Mouse (Mus musculus) olfactory bulb, adult 2 months (tissue): ENCODE measurements around the gene Ttc28. TPM values are rescaled to one million over a fixed set of nuclear protein-coding genes. Genes with fewer than 3 reads are reported as not detected.
A peak's percentile ranks its signal among the peaks of the same experiment; 100 is the strongest.

Experiments
- H3K27ac ChIP-seq: fragments of 200-500 bp; 2 replicates; pipeline ENCODE4 v1.5.1; 2012; ENCODE audit warnings: low read depth, low read length; ENCODE audit not compliant: insufficient read depth
- H3K4me1 ChIP-seq: fragments of 200-500 bp; 2 replicates; pipeline ENCODE4 v1.6.1; 2012; ENCODE audit warnings: low read length; ENCODE audit not compliant: control insufficient read depth, insufficient read depth
- H3K4me3 ChIP-seq: fragments of 200-500 bp; 2 replicates; pipeline ENCODE4 v1.5.1; 2012; ENCODE audit warnings: mild to moderate bottlenecking, low read depth, low read length, moderate library complexity; ENCODE audit not compliant: insufficient read depth
- CTCF ChIP-seq: fragments of 200-500 bp; IDR thresholded peaks from 2 replicates; pipeline ENCODE4 v1.5.1; 2012; ENCODE audit warnings: low read depth, mild to moderate bottlenecking, low read length, moderate library complexity; ENCODE audit not compliant: insufficient read depth
- POLR2A ChIP-seq: fragments of 200-500 bp; IDR thresholded peaks from 2 replicates; pipeline ENCODE4 v1.6.1; 2012; ENCODE audit warnings: mild to moderate bottlenecking, low read depth, low read length, moderate library complexity; ENCODE audit not compliant: insufficient read depth
- WGBS: fragments of 180-500 bp; shearing (Covaris S2); methylation state at CpG from one replicate; pipeline ENCODE4 v1.1.7; 2018; 5-methylcytosine and 5-hydroxymethylcytosine counted together
- polyA plus RNA-seq: library from polyadenylated mRNA; stranded (reverse); fragments of >200 nt; gene quantifications from 2 replicates; pipeline ENCODE4 v1.2.4, GENCODE M21; 2012; ENCODE audit warnings: low replicate concordance; ENCODE audit not compliant: missing spikeins, insufficient read depth, insufficient read length

Gene Ttc28
- polyA plus RNA-seq, 1 experiment, result not detected

GRCm38 (mm10) chr5:111261733-111262573 is 382.4 kb downstream of the Ttc28 start:
- no peak overlapping the region for H3K4me3 ChIP-seq
- TF ChIP-seq CTCF, result no peak
- no peak for TF ChIP-seq POLR2A
- peak overlapping the region; percentile 80 for H3K27ac ChIP-seq
- peaks cover 34% of the 10 kb centered on the region for H3K4me1 ChIP-seq
- WGBS, result 49% methylated on average over 13 of the region's 13 CpGs

- Histone ChIP-seq H3K27ac (peak overlapping the region; percentile 80), H3K4me1 (peaks cover 34% of the 10 kb centered on the region), H3K4me3 (no peak overlapping the region)
- 13% methylated on average over 11 of the region's 11 CpGs for WGBS
- no peak for TF ChIP-seq CTCF
Measured at GRCm38 (mm10) chr5:111262574-111263239, 383.1 kb downstream of the Ttc28 start.

- TF ChIP-seq POLR2A (no peak), CTCF (no peak)
- Histone ChIP-seq H3K4me3 (no peak overlapping the region), H3K27ac (peak overlapping the region; percentile 42), H3K4me1 (peaks cover 34% of the 10 kb centered on the region)
- WGBS, result 16% methylated on average over 5 of the region's 5 CpGs
Measured at GRCm38 (mm10) chr5:111263370-111263769, 383.8 kb downstream of the Ttc28 start.

- TF ChIP-seq POLR2A, result no peak
- no peak for TF ChIP-seq CTCF
- WGBS, result 71% methylated on average over 7 of the region's 7 CpGs
- Histone ChIP-seq H3K27ac (0 out of 2 replicates have a peak overlapping the region, but pooled peaks have one; percentile 6), H3K4me3 (no peak overlapping the region), H3K4me1 (peaks cover 39% of the 10 kb centered on the region)
Measured at GRCm38 (mm10) chr5:111264488-111264887, 384.9 kb downstream of the Ttc28 start.

GRCm38 (mm10) chr5:111266658-111267057 is 387.1 kb downstream of the Ttc28 start:
- no peak overlapping the region for H3K27ac ChIP-seq
- peaks cover 36% of the 10 kb centered on the region for H3K4me1 ChIP-seq
- no peak for TF ChIP-seq CTCF
- no peak for TF ChIP-seq POLR2A
- 94% methylated on average over 5 of the region's 5 CpGs for WGBS
- no peak overlapping the region for H3K4me3 ChIP-seq

GRCm38 (mm10) chr5:111267100-111267499 is 387.5 kb downstream of the Ttc28 start:
- H3K4me1 ChIP-seq, result peaks cover 32% of the 10 kb centered on the region
- H3K27ac ChIP-seq, result no peak overlapping the region
- H3K4me3 ChIP-seq, result no peak overlapping the region
- WGBS, result 70% methylated on average over 3 of the region's 3 CpGs
- TF ChIP-seq POLR2A, result no peak
- TF ChIP-seq CTCF, result no peak

GRCm38 (mm10) chr5:111268852-111269251 is 389.2 kb downstream of the Ttc28 start:
- WGBS, result 59% methylated on average over 2 of the region's 2 CpGs
- no peak overlapping the region for H3K27ac ChIP-seq

GRCm38 (mm10) chr5:111269613-111270205 is 390.1 kb downstream of the Ttc28 start:
- H3K4me3 ChIP-seq, result no peak overlapping the region
- TF ChIP-seq POLR2A (no peak), CTCF (peak; percentile 97)
- peaks cover 12% of the 10 kb centered on the region for H3K4me1 ChIP-seq
- H3K27ac ChIP-seq, result no peak overlapping the region
- WGBS, result 35% methylated on average over 6 of the region's 6 CpGs

More at GRCm38 (mm10) chr5:111268852-111269251, 389.2 kb downstream of the Ttc28 start:
- TF ChIP-seq POLR2A (no peak), CTCF (no peak)
- peaks cover 17% of the 10 kb centered on the region for H3K4me1 ChIP-seq
- no peak overlapping the region for H3K4me3 ChIP-seq
